Comparison of ENCODE assay signal across 10 mouse cellular contexts in genomic region chr4:128904035-128904800, GRCm38 (mm10). TPM values are rescaled to one million over a fixed set of nuclear protein-coding genes. Genes with fewer than 3 reads are reported as not detected.
DNase-seq lines count a peak whose midpoint lies in the region; ATAC-seq and TF ChIP-seq lines count a peak whose summit lies in the region.
"Had no signal": no experiment of that assay in that cellular context is flagged by ENCODE, and none has a peak within 500 bp of the region (broad histone marks: within the 10 kb centered on the region; RNA-seq: fewer than 3 reads in every experiment).

No protein-coding gene starts in this region.

- no peaks in the 10 kb centered on the region for H3K79me2 ChIP-seq in heart, adult 2 months (replicated peaks; ENCODE audit: control insufficient read depth, insufficient read depth, low read length)

- no peak for TF ChIP-seq CTCF in heart, adult 2 months (IDR thresholded peaks at IDR 0.05)

- ATAC-seq in embryonic facial prominence, embryonic 12.5 days (ENCODE audit: insufficient number of reproducible peaks, insufficient read depth, low FRiP score, low TSS enrichment): peak; percentile 48; the same call in 1 of the 2 replicates
- no peak for ATAC-seq in intestine, embryonic 16.5 days
- ATAC-seq: intestine, postnatal 0 days had no signal

- no peak for TF ChIP-seq POLR2A in heart, adult 2 months (IDR thresholded peaks at IDR 0.05; ENCODE audit: insufficient read depth, low read depth, low read length)

- H3K4me1 ChIP-seq in heart, adult 2 months (ENCODE audit: control insufficient read depth, insufficient read depth, low read length): peaks cover 2% of the 10 kb centered on the region
- peaks cover 58% of the 10 kb centered on the region for H3K4me1 ChIP-seq in embryonic facial prominence, embryonic 12.5 days
- H3K4me1 ChIP-seq in intestine, embryonic 16.5 days (ENCODE audit: control insufficient read depth, insufficient read depth, low read length): peaks cover 21% of the 10 kb centered on the region

- intact Hi-C loops in heart, postnatal 10 days (cut with DNase I): no loop called here
- intact Hi-C loops in heart, adult 2 months (cut with DNase I): no loop called here

- peak; percentile 16 to 23 for DNase-seq in heart, postnatal 10 days
- no peak for DNase-seq in heart, adult 2 months
- peak; percentile 54 to 59 for DNase-seq in cerebellum, adult 18-20 months
- DNase-seq in mesoderm, embryonic 11.5 days (ENCODE audit: low read depth, low spot score): peak; percentile 73
- no peak for DNase-seq in urinary bladder, postnatal 10 days (ENCODE audit: low spot score)
- no peak for DNase-seq in frontal cortex, postnatal 36 days (ENCODE audit: low spot score in 2 of 2)

- H3K9me3 ChIP-seq in embryonic facial prominence, embryonic 12.5 days: no peaks in the 10 kb centered on the region
- H3K9me3 ChIP-seq in intestine, embryonic 16.5 days (ENCODE audit: control insufficient read depth, low read length): no peaks in the 10 kb centered on the region

- H3K9ac ChIP-seq in heart, adult 2 months (ENCODE audit: low read depth, low read length): no peak overlapping the region; the same call in 1 of the 2 replicates
- H3K9ac ChIP-seq in embryonic facial prominence, embryonic 12.5 days: no peak overlapping the region
- H3K9ac ChIP-seq in intestine, embryonic 16.5 days (ENCODE audit: low read depth, low read length): no peak overlapping the region

- no peak overlapping the region for H3K4me3 ChIP-seq in heart, adult 2 months
- no peak overlapping the region for H3K4me3 ChIP-seq in embryonic facial prominence, embryonic 12.5 days
- H3K4me3 ChIP-seq in intestine, embryonic 16.5 days (ENCODE audit: low read length): no peak overlapping the region

- no peak for TF ChIP-seq EP300 in heart, adult 2 months (IDR thresholded peaks at IDR 0.05; ENCODE audit: insufficient read depth, low read depth, low read length)

- H3K36me3 ChIP-seq in heart, adult 2 months (ENCODE audit: control insufficient read depth, insufficient read depth, low read length): no peaks in the 10 kb centered on the region
- H3K36me3 ChIP-seq in embryonic facial prominence, embryonic 12.5 days: peaks cover 34% of the 10 kb centered on the region
- H3K36me3 ChIP-seq in intestine, embryonic 16.5 days (ENCODE audit: control insufficient read depth, insufficient read depth, low read length): 0 out of 2 replicates have a peak, but pooled peaks cover 6% of the 10 kb centered on the region

- no peak overlapping the region for H3K27ac ChIP-seq in heart, adult 2 months
- peak overlapping the region; percentile 72 for H3K27ac ChIP-seq in embryonic facial prominence, embryonic 12.5 days
- H3K27ac ChIP-seq in intestine, embryonic 16.5 days (ENCODE audit: low read length): no peak overlapping the region
- H3K27ac ChIP-seq: macrophage had no signal

- H3K27me3 ChIP-seq in heart, adult 2 months (ENCODE audit: control insufficient read depth, insufficient read depth, low read length): no peaks in the 10 kb centered on the region
- no peaks in the 10 kb centered on the region for H3K27me3 ChIP-seq in embryonic facial prominence, embryonic 12.5 days
- H3K27me3 ChIP-seq in intestine, embryonic 16.5 days (replicated peaks; ENCODE audit: control insufficient read depth, insufficient read depth, low read length): no peaks in the 10 kb centered on the region

- WGBS in heart, adult 2 months: 60% methylated on average over 8 of the region's 8 CpGs
- WGBS in embryonic facial prominence, embryonic 12.5 days: 29% methylated on average over 8 of the region's 8 CpGs
- WGBS in intestine, embryonic 16.5 days: 65% methylated on average over 8 of the region's 8 CpGs

- H3K4me2 ChIP-seq in embryonic facial prominence, embryonic 12.5 days (replicated peaks): no peak overlapping the region; the same call in 1 of the 2 replicates
- no peak overlapping the region for H3K4me2 ChIP-seq in intestine, embryonic 16.5 days (ENCODE audit: low read depth, low read length)

RNA-seq across cellular contexts. Expression of gene Trim62, which starts 20.8 kb away (rescaled TPM):
- 1 to 10 TPM; 2.3 to 2.5 TPM for total RNA-seq in heart, postnatal 10 days (2021)
- total RNA-seq in heart, adult 2 months (2021): 1 to 10 TPM; 1.2 to 1.5 TPM
- 1.2 and 1.3 TPM in 2 replicates for polyA plus RNA-seq in heart, adult 2 months (2012; rRNA removed)
- polyA plus RNA-seq in embryonic facial prominence, embryonic 12.5 days (2016; fragmentation: Nextera tagmentation; extraction: Ambion mirVana): 18.8 and 19.7 TPM in 2 replicates
- 2.2 and 2.3 TPM in 2 replicates for polyA plus RNA-seq in intestine, embryonic 16.5 days (2015; fragmentation: Nextera tagmentation; extraction: Ambion mirVana)

RNA-seq across cellular contexts. Expression of gene Azin2, which starts 58.0 kb away (rescaled TPM):
- total RNA-seq in heart, postnatal 10 days (2021): 1 to 10 TPM; 5.8 to 6.0 TPM
- total RNA-seq in heart, adult 2 months (2021): 1 to 10 TPM; 2.0 to 3.0 TPM
- polyA plus RNA-seq in heart, adult 2 months (2012; rRNA removed): 3.2 and 3.7 TPM in 2 replicates
- 28.8 and 30.8 TPM in 2 replicates for polyA plus RNA-seq in embryonic facial prominence, embryonic 12.5 days (2016; fragmentation: Nextera tagmentation; extraction: Ambion mirVana)
- polyA plus RNA-seq in intestine, embryonic 16.5 days (2015; fragmentation: Nextera tagmentation; extraction: Ambion mirVana): 11.1 and 12.5 TPM in 2 replicates

Comparison
In these comparisons a context has a peak if more than half of its experiments do, and no peak if none do; other contexts are left out.
1. DNase-seq: peak in heart, postnatal 10 days (2 of 2), cerebellum, adult 18-20 months (2 of 2) and mesoderm, embryonic 11.5 days (single experiment); none in heart, adult 2 months (0 of 2), urinary bladder, postnatal 10 days (single experiment) and frontal cortex, postnatal 36 days (0 of 2).